Mouse (Mus musculus): Measurements from ENCODE around the gene Evx2. TPM values are rescaled to one million over a fixed set of nuclear protein-coding genes. Genes with fewer than 3 reads are reported as not detected.

Gene Evx2
- polyA plus RNA-seq, 1 experiment from 2014 or later = 0.67 TPM

GRCm38 (mm10) chr2:74667842-74668357, 8.5 kb upstream of the Evx2 start, which contains the start of gene Hoxd13:
Hoxd13 (plus strand) TSS chr2:74668310.
- WGBS = 1% methylated on average over 36 of the region's 51 CpGs
- no peaks in the 10 kb centered on the region for H3K9me3 ChIP-seq
- peak within 1 kb of the TSS; percentile 50 for H3K4me2 ChIP-seq
- H3K9ac ChIP-seq = 0 out of 2 replicates have a peak within 1 kb of the TSS, but pooled peaks have one; percentile 38
- peaks cover 18% of the 10 kb centered on the region for H3K4me1 ChIP-seq (replicated peaks)
- H3K27ac ChIP-seq (replicated peaks) = no peak within 1 kb of the TSS
- H3K4me3 ChIP-seq = peak within 1 kb of the TSS; percentile 33
- ATAC-seq (ENCODE audit: low read depth) = no peak
- H3K36me3 ChIP-seq = no peaks in the 10 kb centered on the region
- H3K27me3 ChIP-seq = peaks cover 99% of the 10 kb centered on the region

- peaks cover 13% of the 10 kb centered on the region for H3K4me1 ChIP-seq (replicated peaks)
- peaks cover 99% of the 10 kb centered on the region for H3K27me3 ChIP-seq
- no peak overlapping the region for H3K9ac ChIP-seq
- ATAC-seq (ENCODE audit: low read depth) = no peak
- no peak overlapping the region for H3K4me3 ChIP-seq
- under 1% methylated on average over 36 of the region's 36 CpGs for WGBS
- no peak overlapping the region for H3K27ac ChIP-seq (replicated peaks)
- no peaks in the 10 kb centered on the region for H3K36me3 ChIP-seq
- H3K4me2 ChIP-seq = peak overlapping the region; percentile 50; the same call in 1 of the 2 replicates
- H3K9me3 ChIP-seq = no peaks in the 10 kb centered on the region
Observed at GRCm38 (mm10) chr2:74667191-74667841, 8.0 kb upstream of the Evx2 start.

- no peak for ATAC-seq (ENCODE audit: low read depth)
- Histone ChIP-seq H3K9ac (no peak overlapping the region), H3K9me3 (no peaks in the 10 kb centered on the region), H3K4me3 (no peak overlapping the region), H3K27me3 (peaks cover 99% of the 10 kb centered on the region), H3K4me1 (replicated peaks) (peaks cover 17% of the 10 kb centered on the region), H3K27ac (replicated peaks) (no peak overlapping the region), H3K4me2 (no peak overlapping the region), H3K36me3 (no peaks in the 10 kb centered on the region)
- WGBS = 2% methylated on average over 7 of the region's 7 CpGs
Observed at GRCm38 (mm10) chr2:74666411-74666810, 7.1 kb upstream of the Evx2 start.

GRCm38 (mm10) chr2:74663291-74663925, 4.1 kb upstream of the Evx2 start:
- peaks cover 99% of the 10 kb centered on the region for H3K27me3 ChIP-seq
- 2% methylated on average over 18 of the region's 18 CpGs for WGBS
- no peak overlapping the region for H3K4me2 ChIP-seq
- H3K4me3 ChIP-seq = no peak overlapping the region
- H3K4me1 ChIP-seq (replicated peaks) = peaks cover 12% of the 10 kb centered on the region
- H3K9ac ChIP-seq = no peak overlapping the region
- 0 out of 2 replicates have a peak, but pooled peaks have one; percentile 60 for ATAC-seq (ENCODE audit: low read depth)
- H3K9me3 ChIP-seq = no peaks in the 10 kb centered on the region
- H3K36me3 ChIP-seq = no peaks in the 10 kb centered on the region
- no peak overlapping the region for H3K27ac ChIP-seq (replicated peaks)

GRCm38 (mm10) chr2:74661685-74662084, 2.3 kb upstream of the Evx2 start:
- ATAC-seq (ENCODE audit: low read depth) = peak; percentile 36

GRCm38 (mm10) chr2:74660421-74661375, 1.3 kb upstream of the Evx2 start:
- peaks cover 14% of the 10 kb centered on the region for H3K4me1 ChIP-seq (replicated peaks)
- WGBS = 2% methylated on average over 30 of the region's 30 CpGs
- no peak for ATAC-seq (ENCODE audit: low read depth)
- no peak overlapping the region for H3K27ac ChIP-seq (replicated peaks)
- H3K4me2 ChIP-seq = 0 out of 2 replicates have a peak overlapping the region, but pooled peaks have one; percentile 9
- H3K27me3 ChIP-seq = peaks cover 97% of the 10 kb centered on the region
- H3K4me3 ChIP-seq = peak overlapping the region; percentile 9; the same call in 1 of the 2 replicates
- H3K9me3 ChIP-seq = no peaks in the 10 kb centered on the region
- H3K9ac ChIP-seq = no peak overlapping the region
- H3K36me3 ChIP-seq = no peaks in the 10 kb centered on the region

More at GRCm38 (mm10) chr2:74661685-74662084, 2.3 kb upstream of the Evx2 start:
- WGBS = under 1% methylated on average over 14 of the region's 14 CpGs
- H3K27ac ChIP-seq (replicated peaks) = no peak overlapping the region
- H3K4me3 ChIP-seq = peak overlapping the region; percentile 4; the same call in 1 of the 2 replicates
- H3K4me2 ChIP-seq = 0 out of 2 replicates have a peak overlapping the region, but pooled peaks have one; percentile 27
- no peaks in the 10 kb centered on the region for H3K36me3 ChIP-seq
- H3K9ac ChIP-seq = no peak overlapping the region
- peaks cover 97% of the 10 kb centered on the region for H3K27me3 ChIP-seq
- H3K4me1 ChIP-seq (replicated peaks) = peaks cover 8% of the 10 kb centered on the region
- no peaks in the 10 kb centered on the region for H3K9me3 ChIP-seq

GRCm38 (mm10) chr2:74658667-74659371, 538 bp downstream of the Evx2 start:
- Histone ChIP-seq H3K9me3 (no peaks in the 10 kb centered on the region), H3K4me3 (peak overlapping the region; percentile 18), H3K27ac (replicated peaks) (0 out of 2 replicates have a peak overlapping the region, but pooled peaks have one; percentile 0), H3K27me3 (peaks cover 98% of the 10 kb centered on the region), H3K4me2 (no peak overlapping the region), H3K36me3 (no peaks in the 10 kb centered on the region), H3K9ac (0 out of 2 replicates have a peak overlapping the region, but pooled peaks have one; percentile 12), H3K4me1 (replicated peaks) (peaks cover 19% of the 10 kb centered on the region)
- WGBS = under 1% methylated on average over 47 of the region's 47 CpGs
- ATAC-seq (ENCODE audit: low read depth) = no peak

GRCm38 (mm10) chr2:74658024-74658666, 1.2 kb downstream of the Evx2 start:
- Histone ChIP-seq H3K4me1 (replicated peaks) (peaks cover 19% of the 10 kb centered on the region), H3K9ac (peak overlapping the region; percentile 31; the same call in 1 of the 2 replicates), H3K9me3 (no peaks in the 10 kb centered on the region), H3K4me3 (peak overlapping the region; percentile 20), H3K36me3 (no peaks in the 10 kb centered on the region), H3K4me2 (0 out of 2 replicates have a peak overlapping the region, but pooled peaks have one; percentile 13), H3K27ac (replicated peaks) (0 out of 2 replicates have a peak overlapping the region, but pooled peaks have one; percentile 0), H3K27me3 (peaks cover 94% of the 10 kb centered on the region)
- WGBS = 2% methylated on average over 15 of the region's 15 CpGs
- no peak for ATAC-seq (ENCODE audit: low read depth)

- no peaks in the 10 kb centered on the region for H3K9me3 ChIP-seq
- no peak for ATAC-seq (ENCODE audit: low read depth)
- no peaks in the 10 kb centered on the region for H3K36me3 ChIP-seq
- H3K4me3 ChIP-seq = peak overlapping the region; percentile 20
- WGBS = 2% methylated on average over 62 of the region's 62 CpGs
- H3K4me2 ChIP-seq = 0 out of 2 replicates have a peak overlapping the region, but pooled peaks have one; percentile 13
- peaks cover 90% of the 10 kb centered on the region for H3K27me3 ChIP-seq
- peaks cover 19% of the 10 kb centered on the region for H3K4me1 ChIP-seq (replicated peaks)
- peak overlapping the region; percentile 31; the same call in 1 of the 2 replicates for H3K9ac ChIP-seq
- H3K27ac ChIP-seq (replicated peaks) = no peak overlapping the region
Observed at GRCm38 (mm10) chr2:74657251-74658023, 1.9 kb downstream of the Evx2 start.

- ATAC-seq (ENCODE audit: low read depth) = no peak
- under 1% methylated on average over 4 of the region's 4 CpGs for WGBS
- H3K4me2 ChIP-seq = no peak overlapping the region
- no peak overlapping the region for H3K9ac ChIP-seq
- peaks cover 90% of the 10 kb centered on the region for H3K27me3 ChIP-seq
- H3K36me3 ChIP-seq = no peaks in the 10 kb centered on the region
- no peak overlapping the region for H3K27ac ChIP-seq (replicated peaks)
- peaks cover 18% of the 10 kb centered on the region for H3K4me1 ChIP-seq (replicated peaks)
- no peaks in the 10 kb centered on the region for H3K9me3 ChIP-seq
- peak overlapping the region; percentile 35; the same call in 1 of the 2 replicates for H3K4me3 ChIP-seq
Observed at GRCm38 (mm10) chr2:74656632-74657021, 2.7 kb downstream of the Evx2 start.
